Mouse (Mus musculus) thymus, adult 2 months (tissue): Measurements from ENCODE around the gene Syt16.

ENCODE experiments used
- CTCF ChIP-seq: fragments of 200-500 bp; IDR thresholded peaks from 2 replicates; pipeline ENCODE4 v1.5.1; 2012; ENCODE audit warnings: mild to moderate bottlenecking, control low read depth, low read length, moderate library complexity, borderline replicate concordance; ENCODE audit not compliant: control insufficient read depth, poor library complexity, insufficient read depth; ENCODE audit errors: extremely low read depth
- POLR2A ChIP-seq: fragments of 200-500 bp; IDR thresholded peaks from 2 replicates; pipeline ENCODE4 v1.6.1; 2012; ENCODE audit warnings: mild to moderate bottlenecking, low read length, control low read depth, moderate library complexity; ENCODE audit not compliant: control insufficient read depth, poor library complexity, insufficient read depth; ENCODE audit errors: extremely low read depth

GRCm38 (mm10) chr12:73948415-73948814 is 49.0 kb upstream of the Syt16 start:
- TF ChIP-seq CTCF (no peak), POLR2A (no peak)
